Mouse (Mus musculus) G1E (cell line): Measurements from ENCODE around the gene Gng10.

Source experiments
- CTCF ChIP-seq: IDR thresholded peaks from 2 replicates; pipeline ENCODE4 v1.5.1; 2012; ENCODE audit warnings: low read depth, low read length, inconsistent platforms, mixed read lengths
- GATA1 ChIP-seq: IDR thresholded peaks from 2 replicates; pipeline ENCODE4 v1.6.1; 2012; ENCODE audit warnings: borderline replicate concordance, low read length, inconsistent platforms, mixed read lengths

GRCm38 (mm10) chr4:59047222-59047621 lies 12.3 kb downstream of the Gng10 start:
- TF ChIP-seq CTCF (no peak), GATA1 (no peak)
